Mouse (Mus musculus): Measurements from ENCODE around the gene Adgrd1. TPM values are rescaled to one million over a fixed set of nuclear protein-coding genes. Genes with fewer than 3 reads are reported as not detected.

Adgrd1 gene
- 3.1 and 3.5 TPM in 2 replicates for polyA plus RNA-seq (2012; rRNA removed)

- H3K4me3 ChIP-seq (ENCODE audit: insufficient read depth, low read length), result no peak within 1 kb of the TSS
- H3K27ac ChIP-seq (ENCODE audit: insufficient read depth, low read length), result no peak within 1 kb of the TSS
- H3K4me1 ChIP-seq (ENCODE audit: control insufficient read depth, insufficient read depth, low read length), result no peaks in the 10 kb centered on the region
- TF ChIP-seq CTCF (IDR thresholded peaks at IDR 0.05; ENCODE audit: extremely low read depth, insufficient read depth, low read length), result no peak
- no peak for TF ChIP-seq POLR2A (IDR thresholded peaks at IDR 0.05; ENCODE audit: extremely low read depth, insufficient read depth, low read length)
Observed at GRCm38 (mm10) chr5:129096511-129096910, at the start of gene Adgrd1. Gene Adgrd1 (plus strand): TSS chr5:129096750.

- Histone ChIP-seq H3K4me1 (ENCODE audit: control insufficient read depth, insufficient read depth, low read length) (peaks cover 2% of the 10 kb centered on the region), H3K4me3 (ENCODE audit: insufficient read depth, low read length) (no peak overlapping the region), H3K27ac (ENCODE audit: insufficient read depth, low read length) (no peak overlapping the region)
- TF ChIP-seq POLR2A (IDR thresholded peaks at IDR 0.05; ENCODE audit: extremely low read depth, insufficient read depth, low read length) (no peak), CTCF (IDR thresholded peaks at IDR 0.05; ENCODE audit: extremely low read depth, insufficient read depth, low read length) (no peak)
Observed at GRCm38 (mm10) chr5:129049372-129049771, 47.2 kb upstream of the Adgrd1 start.

- TF ChIP-seq POLR2A (IDR thresholded peaks at IDR 0.05; ENCODE audit: extremely low read depth, insufficient read depth, low read length) (no peak), CTCF (IDR thresholded peaks at IDR 0.05; ENCODE audit: extremely low read depth, insufficient read depth, low read length) (0 out of 2 replicates have a peak, but pooled peaks have one; percentile 19)
- H3K4me3 ChIP-seq (ENCODE audit: insufficient read depth, low read length), result no peak overlapping the region
- H3K4me1 ChIP-seq (ENCODE audit: control insufficient read depth, insufficient read depth, low read length), result peaks cover 2% of the 10 kb centered on the region
- no peak overlapping the region for H3K27ac ChIP-seq (ENCODE audit: insufficient read depth, low read length)
Observed at GRCm38 (mm10) chr5:129051910-129052309, 44.6 kb upstream of the Adgrd1 start.

- Histone ChIP-seq H3K27ac (ENCODE audit: insufficient read depth, low read length) (peak overlapping the region; percentile 19; the same call in 1 of the 2 replicates), H3K4me1 (ENCODE audit: control insufficient read depth, insufficient read depth, low read length) (peaks cover 2% of the 10 kb centered on the region), H3K4me3 (ENCODE audit: insufficient read depth, low read length) (no peak overlapping the region)
- TF ChIP-seq POLR2A (IDR thresholded peaks at IDR 0.05; ENCODE audit: extremely low read depth, insufficient read depth, low read length) (no peak), CTCF (IDR thresholded peaks at IDR 0.05; ENCODE audit: extremely low read depth, insufficient read depth, low read length) (no peak)
Observed at GRCm38 (mm10) chr5:129052636-129053355, 43.8 kb upstream of the Adgrd1 start.

- H3K4me3 ChIP-seq (ENCODE audit: insufficient read depth, low read length), result no peak overlapping the region
- peaks cover 2% of the 10 kb centered on the region for H3K4me1 ChIP-seq (ENCODE audit: control insufficient read depth, insufficient read depth, low read length)
- TF ChIP-seq CTCF (IDR thresholded peaks at IDR 0.05; ENCODE audit: extremely low read depth, insufficient read depth, low read length) (no peak), POLR2A (IDR thresholded peaks at IDR 0.05; ENCODE audit: extremely low read depth, insufficient read depth, low read length) (no peak)
- H3K27ac ChIP-seq (ENCODE audit: insufficient read depth, low read length), result no peak overlapping the region
Observed at GRCm38 (mm10) chr5:129054675-129055284, 41.8 kb upstream of the Adgrd1 start.

- Histone ChIP-seq H3K4me1 (ENCODE audit: control insufficient read depth, insufficient read depth, low read length) (peaks cover 4% of the 10 kb centered on the region; the same call in 1 of the 2 replicates), H3K4me3 (ENCODE audit: insufficient read depth, low read length) (no peak overlapping the region), H3K27ac (ENCODE audit: insufficient read depth, low read length) (no peak overlapping the region)
- TF ChIP-seq CTCF (IDR thresholded peaks at IDR 0.05; ENCODE audit: extremely low read depth, insufficient read depth, low read length) (no peak), POLR2A (IDR thresholded peaks at IDR 0.05; ENCODE audit: extremely low read depth, insufficient read depth, low read length) (no peak)
Observed at GRCm38 (mm10) chr5:129059116-129059515, 37.4 kb upstream of the Adgrd1 start.

GRCm38 (mm10) chr5:129061579-129061978, 35.0 kb upstream of the Adgrd1 start:
- Histone ChIP-seq H3K4me1 (ENCODE audit: control insufficient read depth, insufficient read depth, low read length) (peaks cover 4% of the 10 kb centered on the region; the same call in 1 of the 2 replicates), H3K4me3 (ENCODE audit: insufficient read depth, low read length) (no peak overlapping the region), H3K27ac (ENCODE audit: insufficient read depth, low read length) (no peak overlapping the region)
- peak; percentile 86 for TF ChIP-seq CTCF (IDR thresholded peaks at IDR 0.05; ENCODE audit: extremely low read depth, insufficient read depth, low read length)
- TF ChIP-seq POLR2A (IDR thresholded peaks at IDR 0.05; ENCODE audit: extremely low read depth, insufficient read depth, low read length), result no peak

GRCm38 (mm10) chr5:129063037-129063791, 33.3 kb upstream of the Adgrd1 start:
- TF ChIP-seq POLR2A (IDR thresholded peaks at IDR 0.05; ENCODE audit: extremely low read depth, insufficient read depth, low read length) (no peak), CTCF (IDR thresholded peaks at IDR 0.05; ENCODE audit: extremely low read depth, insufficient read depth, low read length) (peak; percentile 78)
- H3K4me3 ChIP-seq (ENCODE audit: insufficient read depth, low read length), result peak overlapping the region; percentile 3; the same call in 1 of the 2 replicates
- no peak overlapping the region for H3K27ac ChIP-seq (ENCODE audit: insufficient read depth, low read length)
- H3K4me1 ChIP-seq (ENCODE audit: control insufficient read depth, insufficient read depth, low read length), result peaks cover 8% of the 10 kb centered on the region

- peaks cover 8% of the 10 kb centered on the region for H3K4me1 ChIP-seq (ENCODE audit: control insufficient read depth, insufficient read depth, low read length)
- peak overlapping the region; percentile 3; the same call in 1 of the 2 replicates for H3K4me3 ChIP-seq (ENCODE audit: insufficient read depth, low read length)
- TF ChIP-seq POLR2A (IDR thresholded peaks at IDR 0.05; ENCODE audit: extremely low read depth, insufficient read depth, low read length) (no peak), CTCF (IDR thresholded peaks at IDR 0.05; ENCODE audit: extremely low read depth, insufficient read depth, low read length) (no peak)
- H3K27ac ChIP-seq (ENCODE audit: insufficient read depth, low read length), result no peak overlapping the region
Observed at GRCm38 (mm10) chr5:129063792-129064087, 32.8 kb upstream of the Adgrd1 start.
